Mouse (Mus musculus): ENCODE results near the gene C130032M10Rik. TPM values are rescaled to one million over a fixed set of nuclear protein-coding genes. Genes with fewer than 3 reads are reported as not detected.
A peak's percentile ranks its signal among the peaks of the same experiment; 100 is the strongest.

C130032M10Rik gene
- polyA plus RNA-seq, 1 experiment: not detected

GRCm38 (mm10) chr9:114554355-114554979 lies 39.0 kb downstream of the C130032M10Rik start:
- TF ChIP-seq CTCF (IDR thresholded peaks at IDR 0.05; ENCODE audit: borderline replicate concordance, extremely low read depth, insufficient read depth, insufficient read length) (no peak), POLR2A (IDR thresholded peaks at IDR 0.05; ENCODE audit: borderline replicate concordance, extremely low read depth, insufficient read depth, insufficient read length, poor library complexity, severe bottlenecking) (no peak)
- peak; percentile 84 for DNase-seq (ENCODE audit: low read depth)

GRCm38 (mm10) chr9:114556276-114556855 lies 40.9 kb downstream of the C130032M10Rik start:
- TF ChIP-seq POLR2A (IDR thresholded peaks at IDR 0.05; ENCODE audit: borderline replicate concordance, extremely low read depth, insufficient read depth, insufficient read length, poor library complexity, severe bottlenecking) (no peak), CTCF (IDR thresholded peaks at IDR 0.05; ENCODE audit: borderline replicate concordance, extremely low read depth, insufficient read depth, insufficient read length) (no peak)
- DNase-seq (ENCODE audit: low read depth): no peak

GRCm38 (mm10) chr9:114557086-114557485 lies 41.6 kb downstream of the C130032M10Rik start:
- DNase-seq (ENCODE audit: low read depth): no peak
- TF ChIP-seq CTCF (IDR thresholded peaks at IDR 0.05; ENCODE audit: borderline replicate concordance, extremely low read depth, insufficient read depth, insufficient read length) (no peak), POLR2A (IDR thresholded peaks at IDR 0.05; ENCODE audit: borderline replicate concordance, extremely low read depth, insufficient read depth, insufficient read length, poor library complexity, severe bottlenecking) (no peak)

- TF ChIP-seq CTCF (IDR thresholded peaks at IDR 0.05; ENCODE audit: borderline replicate concordance, extremely low read depth, insufficient read depth, insufficient read length): no peak
- TF ChIP-seq POLR2A (IDR thresholded peaks at IDR 0.05; ENCODE audit: borderline replicate concordance, extremely low read depth, insufficient read depth, insufficient read length, poor library complexity, severe bottlenecking): no peak
- no peak for DNase-seq (ENCODE audit: low read depth)
These were observed 44.6 kb downstream of the C130032M10Rik start for GRCm38 (mm10) chr9:114560141-114560540.

- TF ChIP-seq CTCF (IDR thresholded peaks at IDR 0.05; ENCODE audit: borderline replicate concordance, extremely low read depth, insufficient read depth, insufficient read length): no peak
- TF ChIP-seq POLR2A (IDR thresholded peaks at IDR 0.05; ENCODE audit: borderline replicate concordance, extremely low read depth, insufficient read depth, insufficient read length, poor library complexity, severe bottlenecking): no peak
- DNase-seq (ENCODE audit: low read depth): no peak
These were observed 45.5 kb downstream of the C130032M10Rik start for GRCm38 (mm10) chr9:114560771-114561670.

GRCm38 (mm10) chr9:114561671-114561971 lies 46.1 kb downstream of the C130032M10Rik start:
- TF ChIP-seq CTCF (IDR thresholded peaks at IDR 0.05; ENCODE audit: borderline replicate concordance, extremely low read depth, insufficient read depth, insufficient read length) (no peak), POLR2A (IDR thresholded peaks at IDR 0.05; ENCODE audit: borderline replicate concordance, extremely low read depth, insufficient read depth, insufficient read length, poor library complexity, severe bottlenecking) (no peak)
- DNase-seq (ENCODE audit: low read depth): no peak

GRCm38 (mm10) chr9:114562031-114562918 lies 46.8 kb downstream of the C130032M10Rik start:
- no peak for TF ChIP-seq POLR2A (IDR thresholded peaks at IDR 0.05; ENCODE audit: borderline replicate concordance, extremely low read depth, insufficient read depth, insufficient read length, poor library complexity, severe bottlenecking)
- no peak for TF ChIP-seq CTCF (IDR thresholded peaks at IDR 0.05; ENCODE audit: borderline replicate concordance, extremely low read depth, insufficient read depth, insufficient read length)

GRCm38 (mm10) chr9:114562919-114563751 lies 47.6 kb downstream of the C130032M10Rik start:
- DNase-seq (ENCODE audit: low read depth): peak; percentile 52
- TF ChIP-seq POLR2A (IDR thresholded peaks at IDR 0.05; ENCODE audit: borderline replicate concordance, extremely low read depth, insufficient read depth, insufficient read length, poor library complexity, severe bottlenecking): 0 out of 2 replicates have a peak, but pooled peaks have one; percentile 20
- TF ChIP-seq CTCF (IDR thresholded peaks at IDR 0.05; ENCODE audit: borderline replicate concordance, extremely low read depth, insufficient read depth, insufficient read length): no peak

More at GRCm38 (mm10) chr9:114562031-114562918, 46.8 kb downstream of the C130032M10Rik start:
- no peak for DNase-seq (ENCODE audit: low read depth)

- peak; percentile 53 for DNase-seq (ENCODE audit: low read depth)
- TF ChIP-seq POLR2A (IDR thresholded peaks at IDR 0.05; ENCODE audit: borderline replicate concordance, extremely low read depth, insufficient read depth, insufficient read length, poor library complexity, severe bottlenecking) (0 out of 2 replicates have a peak, but pooled peaks have one; percentile 17), CTCF (IDR thresholded peaks at IDR 0.05; ENCODE audit: borderline replicate concordance, extremely low read depth, insufficient read depth, insufficient read length) (no peak)
These were observed 48.5 kb downstream of the C130032M10Rik start, which contains the start of gene Trim71 for GRCm38 (mm10) chr9:114563761-114564606. Trim71 (minus strand) TSS chr9:114564369.

All from brain, embryonic 14.5 days (tissue).